Mouse (Mus musculus) lung, postnatal 10 days (tissue): ENCODE measurements around the gene Defa30.
"Not testable (repeated sequence)": the region's sequence is repeated elsewhere in the genome, so short reads cannot be mapped to it uniquely, and the experiment has no call there.

Experiments
- DNase-seq: peaks from one replicate; pipeline ENCODE4 v3.0.0; 2021

Defa30 gene

GRCm38 (mm10) chr8:21134342-21134741 is at the start of gene Defa30:
Gene Defa30, plus strand, starts transcription at chr8:21134642.
- DNase-seq: not testable (repeated sequence)

DNA sequence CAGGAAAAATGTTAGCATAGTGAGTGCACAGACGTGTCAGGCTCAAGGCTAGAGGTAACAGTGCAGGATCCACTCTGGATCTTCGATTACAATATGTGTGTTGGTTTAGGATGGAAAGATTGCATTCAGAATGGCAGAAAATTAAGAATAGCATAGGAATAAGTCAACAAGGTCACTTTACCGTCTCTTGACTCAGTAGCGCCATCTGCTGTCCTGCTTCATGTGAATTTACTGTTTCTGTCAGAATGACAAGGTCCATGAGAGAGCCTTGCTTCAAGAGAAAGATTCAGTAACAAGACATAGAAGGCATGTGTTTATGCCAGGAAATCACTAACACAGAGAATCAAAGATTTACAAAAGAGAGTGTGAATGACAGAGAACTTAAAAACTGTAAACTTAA is 41.3 kb upstream of the Defa30 start:
- peak; percentile 1 for DNase-seq

- DNase-seq: not testable (repeated sequence)
Observed at GRCm38 (mm10) chr8:21095950-21096349, 38.5 kb upstream of the Defa30 start, which contains the start of gene Gm14851. Gene Gm14851, minus strand, starts transcription at chr8:21096050.

GRCm38 (mm10) chr8:21161977-21162376 is 27.5 kb downstream of the Defa30 start, which contains the start of gene Defa22:
Gene Defa22, plus strand, starts transcription at chr8:21162277.
- not testable (repeated sequence) for DNase-seq
